Mouse (Mus musculus): ENCODE results near the gene Mok. TPM values are rescaled to one million over a fixed set of nuclear protein-coding genes. Genes with fewer than 3 reads are reported as not detected.

Mok gene
- total RNA-seq, 2 experiments from 2014 or later = 0.75 to 1.1 TPM

GRCm38 (mm10) chr12:110775628-110776426 lies 64.9 kb downstream of the Mok start:
- intact Hi-C loops (cut with DNase I) = loop anchor here (2.0 kb wide), 1 partner anchor 37 kb away; no protein-coding TSS in a partner anchor
- no peak for DNase-seq

- intact Hi-C loops (cut with DNase I) = no loop called here
- no peak for DNase-seq
Observed at GRCm38 (mm10) chr12:110771961-110772360, 68.8 kb downstream of the Mok start.

- no peak for DNase-seq
- intact Hi-C loops (cut with DNase I) = no loop called here
Observed at GRCm38 (mm10) chr12:110770479-110771247, 70.1 kb downstream of the Mok start.

- no peak for DNase-seq
- intact Hi-C loops (cut with DNase I) = no loop called here
Observed at GRCm38 (mm10) chr12:110769660-110770297, 71.0 kb downstream of the Mok start.

GRCm38 (mm10) chr12:110768562-110768961 lies 72.2 kb downstream of the Mok start:
- DNase-seq = no peak
- intact Hi-C loops (cut with DNase I) = no loop called here

- DNase-seq = no peak
- intact Hi-C loops (cut with DNase I) = no loop called here
Observed at GRCm38 (mm10) chr12:110764531-110764930, 76.2 kb downstream of the Mok start.

- DNase-seq = no peak
- intact Hi-C loops (cut with DNase I) = no loop called here
Observed at GRCm38 (mm10) chr12:110762321-110762720, 78.4 kb downstream of the Mok start.

GRCm38 (mm10) chr12:110758932-110759331 lies 81.8 kb downstream of the Mok start:
- intact Hi-C loops (cut with DNase I) = no loop called here

More at GRCm38 (mm10) chr12:110758932-110759331, 81.8 kb downstream of the Mok start:
- DNase-seq = no peak

Other genes with a start within 250 kb of the Mok start
- gene Dync1h1, start 239.5 kb downstream of the Mok start, total RNA-seq (2021) = 100 to 1,000 TPM; 143 to 146 TPM
- gene 1700001K19Rik, start 158.3 kb downstream of the Mok start, total RNA-seq (2021) = not detected
- 100 to 1,000 TPM; 136 to 209 TPM for gene Hsp90aa1, start 138.2 kb downstream of the Mok start, total RNA-seq (2021)
- gene Wdr20, start 103.0 kb downstream of the Mok start, total RNA-seq (2021) = 10 to 100 TPM; 28.2 to 32.0 TPM
- 10 to 100 TPM; 11.1 to 11.7 TPM for gene Zfp839, start 9.3 kb upstream of the Mok start, total RNA-seq (2021)
- gene Cinp, start 48.2 kb upstream of the Mok start, total RNA-seq (2021) = 10 to 100 TPM; 34.2 to 34.8 TPM
- 1 to 10 TPM; 5.1 to 5.6 TPM for gene Tecpr2, start 48.3 kb upstream of the Mok start, total RNA-seq (2021)
- 10 to 100 TPM; 67.9 to 85.3 TPM for gene Ankrd9, start 138.1 kb upstream of the Mok start, total RNA-seq (2021)
- gene Rcor1, start 198.4 kb upstream of the Mok start, total RNA-seq (2021) = 10 to 100 TPM; 15.0 to 16.0 TPM